Mouse (Mus musculus): ENCODE data around the gene Rln3.

- TF ChIP-seq EP300 (IDR thresholded peaks at IDR 0.05; ENCODE audit: low read depth) (no peak), CTCF (IDR thresholded peaks at IDR 0.05; ENCODE audit: low read depth) (no peak)
Measured at GRCm38 (mm10) chr8:84076849-84077248, 32.0 kb upstream of the Rln3 start.
